Mouse (Mus musculus) heart, embryonic 16.5 days (tissue): ENCODE measurements at regions not wholly inside any gene's neighbourhood (a gene's known extent, or its start where the extent isn't known, plus 50 kb on each side); places are given as distances from the start of the nearest gene placed in this dataset.

Source experiments
- ATAC-seq: fragments of 200-750 bp; cut with Nextera tagmentation; replicated peaks from 2 replicates; pipeline ENCODE4 v1.8.0; 2017; ENCODE audit warnings: moderate number of reproducible peaks; ENCODE audit not compliant: insufficient read depth, low FRiP score; ENCODE audit errors: extremely low read depth
- H3K27ac ChIP-seq: fragments of 300-500 bp; sonication (generic); 2 replicates; pipeline ENCODE4 v1.5.1; 2014; ENCODE audit warnings: mild to moderate bottlenecking, low read length, control low read depth, moderate library complexity
- H3K27me3 ChIP-seq: fragments of 300-500 bp; sonication (generic); 2 replicates; pipeline ENCODE4 v1.6.1; 2014; ENCODE audit warnings: low read length, mixed read lengths; ENCODE audit not compliant: control insufficient read depth, insufficient read depth
- H3K36me3 ChIP-seq: fragments of 300-500 bp; sonication (generic); 2 replicates; pipeline ENCODE4 v1.6.1; 2014; ENCODE audit not compliant: control insufficient read depth, insufficient read depth
- H3K4me1 ChIP-seq: fragments of 300-500 bp; sonication (generic); 2 replicates; pipeline ENCODE4 v1.6.1; 2014; ENCODE audit warnings: low read length, mixed read lengths; ENCODE audit not compliant: control insufficient read depth, insufficient read depth
- H3K4me2 ChIP-seq: fragments of 300-500 bp; sonication (generic); 2 replicates; pipeline ENCODE4 v1.6.1; 2014; ENCODE audit warnings: low read depth, mild to moderate bottlenecking, control low read depth, low read length
- H3K4me3 ChIP-seq: fragments of 300-500 bp; sonication (generic); 2 replicates; pipeline ENCODE4 v1.5.1; 2014; ENCODE audit warnings: mild to moderate bottlenecking, control low read depth, low read length
- H3K9ac ChIP-seq: fragments of 300-500 bp; sonication (generic); 2 replicates; pipeline ENCODE4 v1.6.1; 2014; ENCODE audit warnings: low read length, control low read depth
- H3K9me3 ChIP-seq: fragments of 300-500 bp; sonication (generic); replicated peaks from 2 replicates; pipeline ENCODE4 v1.6.1; 2016; ENCODE audit warnings: low read length; ENCODE audit not compliant: control insufficient read depth
- WGBS: fragments of 180-500 bp; shearing (Covaris S2); extraction: QIAGEN DNeasy Blood & Tissue Kit; methylation state at CpG from one replicate; pipeline ENCODE4 v1.1.7; 2014; 5-methylcytosine and 5-hydroxymethylcytosine counted together

DNA sequence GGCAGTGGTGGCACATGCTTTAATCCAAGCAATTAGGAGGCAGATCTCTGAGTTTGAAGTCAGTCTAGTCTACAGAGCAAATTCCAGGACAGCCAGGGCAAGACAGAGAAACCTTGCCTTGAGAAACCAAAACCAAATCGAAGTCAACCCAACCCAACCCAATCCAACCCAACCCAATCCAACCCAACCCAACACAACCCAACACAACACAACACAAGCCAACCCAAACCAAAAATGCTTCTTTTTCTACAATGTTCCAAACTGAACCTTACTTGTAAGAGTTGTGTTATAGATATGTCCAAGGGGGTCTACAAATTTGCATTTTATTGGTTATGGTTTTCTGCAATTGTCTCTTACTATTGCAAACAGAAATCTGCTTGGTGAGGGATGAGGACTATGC, 52.8 kb upstream of the Chodl start:
- 41% methylated on average over 1 of the region's 1 CpGs for WGBS
- ATAC-seq, result no peak

DNA sequence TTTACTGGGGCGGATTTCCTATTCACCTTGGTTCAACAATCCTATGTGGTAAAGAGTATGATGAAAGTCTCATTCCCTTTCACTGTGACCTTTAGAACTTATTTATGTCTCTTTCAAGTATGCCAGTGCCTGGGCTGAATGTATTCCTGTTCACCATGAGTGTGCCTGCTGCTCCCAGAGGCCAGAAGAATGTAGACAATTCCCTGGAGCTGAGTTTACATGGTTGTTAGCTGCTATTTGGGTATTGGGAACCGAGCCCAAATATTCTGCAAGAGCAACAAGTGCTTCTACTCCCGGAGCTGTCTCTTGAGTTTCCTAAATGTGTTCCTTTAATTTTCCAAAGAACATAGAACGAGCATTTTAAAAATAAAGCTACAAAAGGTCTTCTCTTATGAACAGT, 71.7 kb upstream of the Chodl start:
- peak overlapping the region; percentile 67 for H3K27ac ChIP-seq
- no peak overlapping the region for H3K9ac ChIP-seq
- no peaks in the 10 kb centered on the region for H3K27me3 ChIP-seq
- H3K4me3 ChIP-seq, result no peak overlapping the region
- H3K4me1 ChIP-seq, result no peaks in the 10 kb centered on the region
- no peaks in the 10 kb centered on the region for H3K36me3 ChIP-seq
- peak; percentile 72; the same call in 1 of the 2 replicates for ATAC-seq
- 49% methylated on average over 4 of the region's 4 CpGs for WGBS
- no peaks in the 10 kb centered on the region for H3K9me3 ChIP-seq
- H3K4me2 ChIP-seq, result no peak overlapping the region

More for the DNA sequence above, 52.8 kb upstream of the Chodl start:
- Histone ChIP-seq H3K27me3 (no peaks in the 10 kb centered on the region), H3K4me3 (no peak overlapping the region), H3K36me3 (no peaks in the 10 kb centered on the region), H3K4me2 (no peak overlapping the region), H3K4me1 (no peaks in the 10 kb centered on the region), H3K27ac (no peak overlapping the region), H3K9me3 (no peaks in the 10 kb centered on the region), H3K9ac (no peak overlapping the region)

DNA sequence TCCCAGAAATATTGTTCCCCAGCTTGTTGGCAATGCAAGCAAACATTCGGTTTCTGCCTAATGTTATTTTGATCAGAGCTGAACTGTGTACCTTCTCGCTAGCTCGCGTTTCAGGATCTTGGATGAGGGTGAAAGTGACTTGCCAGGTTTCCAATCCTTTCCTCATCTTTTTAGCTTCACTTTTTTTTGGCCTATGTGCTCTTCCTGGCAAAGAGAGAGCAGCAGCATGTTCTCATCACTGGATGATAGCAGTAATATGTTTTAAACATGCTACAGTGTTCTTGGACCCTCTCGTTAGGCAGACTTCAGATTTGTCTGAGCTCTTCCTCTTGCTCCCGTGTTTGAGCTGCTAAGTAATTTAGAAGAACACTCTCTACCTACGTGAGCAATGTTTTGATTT, 99.8 kb upstream of the Chodl start:
- H3K4me3 ChIP-seq, result no peak overlapping the region
- no peak overlapping the region for H3K27ac ChIP-seq
- H3K36me3 ChIP-seq, result no peaks in the 10 kb centered on the region
- H3K4me2 ChIP-seq, result no peak overlapping the region
- WGBS, result 70% methylated on average over 7 of the region's 7 CpGs
- ATAC-seq, result no peak
- H3K9ac ChIP-seq, result no peak overlapping the region
- H3K27me3 ChIP-seq, result no peaks in the 10 kb centered on the region
- H3K9me3 ChIP-seq, result no peaks in the 10 kb centered on the region
- H3K4me1 ChIP-seq, result no peaks in the 10 kb centered on the region

DNA sequence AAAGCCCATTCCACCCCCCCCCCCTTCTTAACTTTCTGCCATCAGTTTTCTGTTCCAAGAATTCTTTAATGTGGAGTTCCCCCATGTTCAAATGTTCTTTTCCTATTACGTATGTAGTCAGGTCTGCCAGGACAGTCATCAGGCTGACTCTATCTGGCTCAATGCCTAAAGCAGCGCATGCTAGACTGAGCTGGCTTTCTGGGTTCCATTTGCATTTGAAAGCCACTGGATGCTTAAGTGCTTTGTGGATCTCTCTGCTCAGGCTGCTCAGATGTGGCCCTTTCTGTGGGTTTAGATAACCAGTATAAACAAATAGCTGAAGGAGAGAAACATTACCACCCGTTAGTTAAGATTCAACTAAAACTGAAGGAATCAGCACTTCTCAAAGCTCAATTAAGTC, 103.0 kb upstream of the Chodl start:
- no peak overlapping the region for H3K4me2 ChIP-seq
- no peak for ATAC-seq

DNA sequence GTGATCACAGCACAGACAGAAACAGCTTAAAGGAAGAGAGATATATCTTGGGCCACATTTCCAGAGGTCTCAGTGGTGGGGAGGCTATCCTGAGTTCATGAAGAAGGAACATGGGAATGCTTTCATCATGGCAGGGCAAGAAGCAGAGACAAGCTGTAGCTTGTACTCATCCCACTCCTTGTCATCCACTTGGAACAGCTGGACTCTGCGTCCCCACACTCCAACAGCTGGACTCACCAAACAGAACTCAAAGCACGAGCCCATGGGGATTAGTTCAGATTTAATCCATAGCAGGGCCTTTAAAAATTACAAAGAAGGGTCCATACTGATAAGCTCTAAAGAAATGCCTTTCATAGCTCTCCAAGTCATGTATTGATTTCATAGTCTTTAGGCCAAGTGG, 140.7 kb upstream of the Chodl start:
- no peaks in the 10 kb centered on the region for H3K9me3 ChIP-seq
- H3K9ac ChIP-seq, result no peak overlapping the region
- H3K27ac ChIP-seq, result no peak overlapping the region
- no peak overlapping the region for H3K4me2 ChIP-seq
- 0 out of 2 replicates have a peak, but pooled peaks have one; percentile 14 for ATAC-seq
- H3K4me1 ChIP-seq, result no peaks in the 10 kb centered on the region
- H3K4me3 ChIP-seq, result no peak overlapping the region
- H3K27me3 ChIP-seq, result no peaks in the 10 kb centered on the region
- 80% methylated on average over 2 of the region's 2 CpGs for WGBS
- no peaks in the 10 kb centered on the region for H3K36me3 ChIP-seq

More for the DNA sequence above, 103.0 kb upstream of the Chodl start:
- WGBS, result 28% methylated on average over 3 of the region's 3 CpGs
- no peaks in the 10 kb centered on the region for H3K36me3 ChIP-seq
- no peaks in the 10 kb centered on the region for H3K27me3 ChIP-seq
- no peak overlapping the region for H3K27ac ChIP-seq
- no peak overlapping the region for H3K4me3 ChIP-seq
- H3K4me1 ChIP-seq, result no peaks in the 10 kb centered on the region
- no peaks in the 10 kb centered on the region for H3K9me3 ChIP-seq
- H3K9ac ChIP-seq, result no peak overlapping the region

DNA sequence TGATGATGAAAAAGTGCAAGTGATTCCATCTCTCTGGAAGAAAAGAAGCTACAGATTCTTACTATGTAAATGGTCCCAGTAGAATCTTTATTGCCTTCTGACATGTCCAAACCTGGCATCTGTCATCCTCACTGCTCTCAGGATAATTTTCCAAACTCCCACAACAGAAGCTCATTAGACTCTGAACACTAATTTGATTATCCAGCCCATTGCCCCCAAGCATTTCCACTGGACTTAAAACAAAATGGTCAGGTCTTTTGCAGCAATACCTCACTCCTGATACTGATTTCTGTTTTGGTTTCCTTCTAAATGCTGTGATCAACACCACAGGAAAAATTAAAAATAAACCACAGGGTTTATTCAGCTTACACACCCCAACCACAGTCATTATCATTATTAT, 171.5 kb upstream of the Chodl start:
- H3K27ac ChIP-seq, result no peak overlapping the region
- H3K9me3 ChIP-seq, result no peaks in the 10 kb centered on the region
- no peaks in the 10 kb centered on the region for H3K4me1 ChIP-seq
- ATAC-seq, result no peak
- H3K4me2 ChIP-seq, result no peak overlapping the region
- no peak overlapping the region for H3K9ac ChIP-seq
- H3K36me3 ChIP-seq, result no peaks in the 10 kb centered on the region
- no peaks in the 10 kb centered on the region for H3K27me3 ChIP-seq
- H3K4me3 ChIP-seq, result no peak overlapping the region

DNA sequence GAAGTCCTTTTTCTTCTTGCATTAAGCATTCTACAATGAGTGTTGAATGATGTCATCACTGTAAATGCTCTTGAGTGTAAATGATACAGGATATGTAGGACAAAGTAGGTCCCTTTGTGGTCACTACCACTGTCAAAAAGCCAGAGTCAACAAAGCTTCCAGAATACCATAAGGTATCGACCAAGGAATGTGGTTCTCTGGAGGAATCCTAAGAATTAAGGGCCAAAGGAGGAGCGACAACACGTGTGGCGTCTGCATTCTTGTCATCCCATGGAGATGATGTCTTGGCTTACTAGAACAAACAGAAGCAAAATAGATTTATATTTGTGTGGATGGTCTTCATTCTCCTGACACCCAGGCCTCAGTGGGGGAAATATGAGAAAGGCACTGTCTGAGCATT, 161.4 kb upstream of the D16Ertd472e start:
- Histone ChIP-seq H3K27ac (no peak overlapping the region), H3K9me3 (no peaks in the 10 kb centered on the region), H3K4me1 (no peaks in the 10 kb centered on the region), H3K4me3 (no peak overlapping the region), H3K27me3 (no peaks in the 10 kb centered on the region), H3K4me2 (no peak overlapping the region), H3K36me3 (no peaks in the 10 kb centered on the region), H3K9ac (no peak overlapping the region)
- no peak for ATAC-seq
- 44% methylated on average over 4 of the region's 4 CpGs for WGBS

DNA sequence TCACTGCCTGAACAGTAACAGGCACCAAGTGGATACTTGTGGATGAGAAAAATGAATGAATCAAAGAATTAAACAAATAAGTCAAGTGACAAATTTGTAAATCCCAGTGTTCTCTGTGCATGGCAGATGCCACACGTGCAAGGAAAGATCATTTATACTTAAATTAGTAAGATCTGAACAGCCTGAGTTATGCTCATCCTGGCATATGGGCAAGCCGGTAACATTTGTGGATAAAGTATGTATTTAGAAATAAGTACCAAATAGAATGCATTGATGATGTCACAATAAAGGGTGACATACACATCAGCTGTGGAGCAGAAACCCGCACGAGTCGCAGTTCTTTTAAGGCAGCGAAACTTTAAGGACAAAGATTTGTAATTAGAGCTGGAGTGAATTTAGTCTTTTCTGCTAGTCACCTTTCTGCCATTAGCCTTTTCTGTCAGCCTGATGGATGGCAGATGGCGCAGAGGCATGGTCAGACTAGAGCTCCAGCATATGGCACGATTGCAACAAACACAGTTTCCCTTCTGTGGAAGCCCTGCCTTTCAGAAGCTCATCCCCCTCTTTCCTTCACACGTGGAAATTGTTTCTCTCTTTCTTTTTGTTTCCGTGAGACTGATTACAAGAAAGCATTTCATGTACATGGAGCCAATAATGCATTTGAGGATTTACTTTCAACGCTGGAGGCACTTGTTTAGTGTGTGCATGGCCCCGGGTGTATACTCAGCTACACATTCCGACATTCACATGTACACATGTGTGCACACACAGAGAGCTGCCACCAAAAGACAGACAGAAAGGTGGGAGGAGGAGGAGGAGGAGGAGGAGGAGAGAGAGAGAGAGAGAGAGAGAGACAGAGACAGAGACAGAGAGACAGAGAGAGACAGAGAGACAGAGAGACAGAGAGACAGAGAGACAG, 154.3 kb upstream of the D16Ertd472e start:
- H3K4me1 ChIP-seq, result no peaks in the 10 kb centered on the region
- H3K36me3 ChIP-seq, result no peaks in the 10 kb centered on the region
- no peak for ATAC-seq
- no peaks in the 10 kb centered on the region for H3K27me3 ChIP-seq
- H3K27ac ChIP-seq, result no peak overlapping the region
- no peak overlapping the region for H3K4me3 ChIP-seq
- WGBS, result 74% methylated on average over 13 of the region's 13 CpGs
- H3K9ac ChIP-seq, result no peak overlapping the region
- H3K9me3 ChIP-seq, result no peaks in the 10 kb centered on the region
- no peak overlapping the region for H3K4me2 ChIP-seq

DNA sequence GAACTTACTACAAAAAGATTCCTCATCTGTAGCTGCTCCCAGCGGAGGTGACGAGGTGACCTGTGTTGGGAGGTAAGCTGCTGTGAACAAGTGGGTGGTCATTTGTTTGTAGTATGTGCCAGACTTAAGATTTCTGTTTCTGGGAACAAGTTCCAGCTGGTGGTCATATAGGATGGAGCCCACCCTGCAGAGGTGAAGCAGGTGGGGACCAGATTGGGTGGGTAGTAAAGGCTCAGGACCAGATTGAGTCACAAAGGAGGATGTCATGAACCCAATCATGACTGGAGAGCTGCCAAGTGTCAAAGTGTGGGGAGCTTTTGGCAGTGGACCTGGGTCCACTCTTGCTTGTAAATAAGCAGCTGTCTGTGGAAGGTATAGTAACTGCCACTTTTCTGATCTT, 149.0 kb upstream of the D16Ertd472e start:
- no peaks in the 10 kb centered on the region for H3K9me3 ChIP-seq
- 83% methylated on average over 2 of the region's 2 CpGs for WGBS
- H3K4me2 ChIP-seq, result no peak overlapping the region
- H3K4me1 ChIP-seq, result no peaks in the 10 kb centered on the region
- no peak overlapping the region for H3K9ac ChIP-seq
- ATAC-seq, result no peak
- no peak overlapping the region for H3K27ac ChIP-seq
- H3K36me3 ChIP-seq, result no peaks in the 10 kb centered on the region
- H3K27me3 ChIP-seq, result no peaks in the 10 kb centered on the region
- H3K4me3 ChIP-seq, result no peak overlapping the region
